Mouse (Mus musculus) forebrain, embryonic 15.5 days (tissue): ENCODE measurements around the gene H2-Oa. TPM values are rescaled to one million over a fixed set of nuclear protein-coding genes. Genes with fewer than 3 reads are reported as not detected.

Experiments used
- ATAC-seq: fragments of 200-750 bp; cut with Nextera tagmentation; replicated peaks from 2 replicates; pipeline ENCODE4 v1.8.0; 2017; ENCODE audit warnings: mild to moderate bottlenecking, moderate TSS enrichment, moderate library complexity
- H3K27ac ChIP-seq: fragments of 300-500 bp; sonication (generic); replicated peaks from 2 replicates; pipeline ENCODE4 v1.5.1; 2015; ENCODE audit warnings: mild to moderate bottlenecking, inconsistent platforms
- H3K27me3 ChIP-seq: fragments of 300-500 bp; sonication (generic); 2 replicates; pipeline ENCODE4 v1.6.1; 2015; ENCODE audit warnings: inconsistent platforms
- H3K36me3 ChIP-seq: fragments of 300-500 bp; sonication (generic); 2 replicates; pipeline ENCODE4 v1.6.1; 2015; ENCODE audit warnings: mild to moderate bottlenecking, inconsistent platforms
- H3K4me1 ChIP-seq: fragments of 300-500 bp; sonication (generic); 2 replicates; pipeline ENCODE4 v1.6.1; 2015; ENCODE audit warnings: inconsistent platforms
- H3K4me2 ChIP-seq: fragments of 300-500 bp; sonication (generic); replicated peaks from 2 replicates; pipeline ENCODE4 v1.6.1; 2015; ENCODE audit warnings: mild to moderate bottlenecking, inconsistent platforms
- H3K4me3 ChIP-seq: fragments of 300-500 bp; sonication (generic); 2 replicates; pipeline ENCODE4 v1.5.1; 2015; ENCODE audit warnings: mild to moderate bottlenecking, inconsistent platforms
- H3K9ac ChIP-seq: fragments of 300-500 bp; sonication (generic); replicated peaks from 2 replicates; pipeline ENCODE4 v1.6.1; 2015; ENCODE audit warnings: mild to moderate bottlenecking, inconsistent platforms
- H3K9me3 ChIP-seq: fragments of 300-500 bp; sonication (generic); 2 replicates; pipeline ENCODE4 v1.6.1; 2016; ENCODE audit warnings: inconsistent platforms
- WGBS: fragments of 180-500 bp; shearing (Covaris S2); methylation state at CpG from one replicate; pipeline ENCODE4 v1.1.7; 2015; ENCODE audit warnings: mixed read lengths; 5-methylcytosine and 5-hydroxymethylcytosine counted together
- polyA plus RNA-seq: library from polyadenylated mRNA; unstranded; fragments of >200 nt; fragmentation: Nextera tagmentation; extraction: Ambion mirVana; gene quantifications from 2 replicates; pipeline ENCODE4 v1.2.1, GENCODE M21; 2015

The H2-Oa gene
- polyA plus RNA-seq, 1 experiment from 2014 or later, result 0.15 TPM

DNA sequence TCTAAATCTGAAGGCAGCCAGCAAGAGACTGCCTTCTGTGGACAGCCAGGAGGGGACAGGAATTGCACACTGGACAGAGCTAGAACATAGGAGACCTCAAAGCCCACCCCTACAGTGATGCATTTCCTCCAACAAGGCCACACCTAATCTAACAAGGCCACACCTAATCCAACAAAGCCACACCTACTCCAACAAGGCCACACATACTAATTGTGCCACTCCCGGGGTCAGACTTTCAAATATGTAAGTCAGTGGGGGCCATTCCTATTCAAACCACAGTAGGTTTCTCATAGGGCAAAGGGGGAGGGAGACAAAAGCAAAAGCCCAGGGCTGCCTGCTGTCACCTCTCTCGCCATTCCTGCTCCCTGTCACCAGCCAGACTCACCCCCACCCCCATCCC is 4.8 kb upstream of the H2-Oa start:
- H3K4me1 ChIP-seq, result peaks cover 6% of the 10 kb centered on the region; the same call in 1 of the 2 replicates
- H3K27me3 ChIP-seq, result no peaks in the 10 kb centered on the region
- no peak for ATAC-seq

DNA sequence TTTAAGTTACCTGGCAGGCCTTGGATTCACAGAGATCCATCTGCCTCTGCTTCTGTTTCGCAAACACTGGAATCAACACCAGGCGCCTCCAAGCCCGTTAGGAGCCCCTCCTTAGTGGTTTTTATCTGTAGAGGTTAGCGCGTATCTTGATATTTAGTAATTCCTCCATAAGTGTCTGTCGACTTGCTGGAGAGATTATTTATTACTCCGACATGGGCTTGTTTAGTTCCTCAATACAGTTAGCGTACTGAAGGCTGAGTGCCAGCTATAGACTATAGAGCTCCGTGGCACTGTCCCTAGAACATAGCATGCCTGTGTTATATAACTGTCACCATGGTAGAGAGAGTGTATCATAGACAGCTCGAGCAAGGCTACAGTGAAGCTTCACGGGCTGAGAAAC is 4.0 kb upstream of the H2-Oa start:
- 78% methylated on average over 11 of the region's 11 CpGs for WGBS
- Histone ChIP-seq H3K9ac (no peak overlapping the region), H3K36me3 (no peaks in the 10 kb centered on the region), H3K27ac (no peak overlapping the region), H3K9me3 (no peaks in the 10 kb centered on the region), H3K27me3 (no peaks in the 10 kb centered on the region), H3K4me3 (no peak overlapping the region), H3K4me2 (no peak overlapping the region), H3K4me1 (peaks cover 4% of the 10 kb centered on the region; the same call in 1 of the 2 replicates)
- ATAC-seq, result no peak

More for the DNA sequence above, 4.8 kb upstream of the H2-Oa start:
- no peaks in the 10 kb centered on the region for H3K36me3 ChIP-seq
- H3K27ac ChIP-seq, result no peak overlapping the region
- WGBS, result 57% methylated on average over 2 of the region's 2 CpGs
- no peaks in the 10 kb centered on the region for H3K9me3 ChIP-seq
- no peak overlapping the region for H3K4me3 ChIP-seq
- H3K9ac ChIP-seq, result no peak overlapping the region
- H3K4me2 ChIP-seq, result no peak overlapping the region

DNA sequence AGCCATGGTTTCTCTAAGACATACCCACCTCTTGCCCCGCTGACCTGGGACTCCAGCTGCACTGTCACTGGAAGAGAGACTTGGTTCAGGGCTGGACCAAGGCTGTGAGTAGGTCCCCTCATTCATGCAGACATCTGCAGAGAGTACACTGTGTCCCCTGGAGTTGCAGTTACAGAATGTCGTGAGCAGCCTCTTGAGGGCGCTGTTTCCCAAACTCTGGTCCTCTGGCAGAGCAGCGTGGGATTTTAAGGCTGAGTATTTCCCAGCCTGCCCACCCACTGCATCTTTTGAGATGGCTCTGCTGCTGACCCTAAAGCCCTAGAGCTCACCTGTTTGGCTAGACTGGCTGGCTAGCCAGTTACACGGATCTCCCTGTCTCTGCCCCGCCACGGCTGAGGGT is 1.2 kb upstream of the H2-Oa start:
- H3K27ac ChIP-seq, result no peak overlapping the region
- no peaks in the 10 kb centered on the region for H3K27me3 ChIP-seq
- no peak for ATAC-seq
- no peaks in the 10 kb centered on the region for H3K4me1 ChIP-seq
- no peak overlapping the region for H3K9ac ChIP-seq
- no peaks in the 10 kb centered on the region for H3K36me3 ChIP-seq
- WGBS, result 53% methylated on average over 7 of the region's 7 CpGs
- no peak overlapping the region for H3K4me2 ChIP-seq
- H3K4me3 ChIP-seq, result no peak overlapping the region
- H3K9me3 ChIP-seq, result no peaks in the 10 kb centered on the region

DNA sequence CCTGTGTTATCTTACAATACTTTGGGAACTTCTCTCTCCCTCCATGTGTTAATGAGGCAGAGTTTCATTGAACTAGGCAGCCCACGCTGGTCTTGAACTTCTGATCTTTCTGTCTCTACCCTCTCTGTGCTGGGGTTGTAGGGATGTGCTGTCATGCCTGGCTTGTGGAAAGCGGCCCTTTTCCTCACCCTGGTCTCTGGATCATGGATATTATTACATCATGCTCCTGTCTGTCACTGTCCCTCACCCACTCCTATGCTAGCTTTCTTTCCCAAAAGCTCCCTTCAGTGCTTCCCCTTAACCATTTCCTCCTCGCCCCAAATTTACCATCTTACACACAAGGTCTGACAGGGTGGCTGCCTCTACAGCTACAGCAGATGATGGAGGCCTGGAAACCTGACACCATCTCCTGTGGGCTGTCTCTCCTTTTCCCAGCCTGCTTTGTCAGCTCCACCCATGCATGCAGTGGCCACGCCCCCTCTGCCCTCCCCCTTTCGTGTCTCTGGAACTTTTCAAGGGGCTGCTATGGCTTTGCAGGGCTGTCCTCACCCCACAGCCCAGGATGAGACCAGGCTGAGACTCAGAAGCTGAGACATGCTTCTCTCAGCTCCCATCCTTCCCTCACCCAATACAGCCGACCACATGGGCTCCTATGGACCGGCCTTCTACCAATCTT is 1.2 kb downstream of the H2-Oa start:
- ATAC-seq, result no peak
- Histone ChIP-seq H3K4me3 (no peak overlapping the region), H3K9me3 (no peaks in the 10 kb centered on the region), H3K9ac (no peak overlapping the region), H3K27ac (no peak overlapping the region), H3K4me1 (no peaks in the 10 kb centered on the region), H3K4me2 (no peak overlapping the region), H3K27me3 (no peaks in the 10 kb centered on the region), H3K36me3 (no peaks in the 10 kb centered on the region)
- 33% methylated on average over 7 of the region's 7 CpGs for WGBS

DNA sequence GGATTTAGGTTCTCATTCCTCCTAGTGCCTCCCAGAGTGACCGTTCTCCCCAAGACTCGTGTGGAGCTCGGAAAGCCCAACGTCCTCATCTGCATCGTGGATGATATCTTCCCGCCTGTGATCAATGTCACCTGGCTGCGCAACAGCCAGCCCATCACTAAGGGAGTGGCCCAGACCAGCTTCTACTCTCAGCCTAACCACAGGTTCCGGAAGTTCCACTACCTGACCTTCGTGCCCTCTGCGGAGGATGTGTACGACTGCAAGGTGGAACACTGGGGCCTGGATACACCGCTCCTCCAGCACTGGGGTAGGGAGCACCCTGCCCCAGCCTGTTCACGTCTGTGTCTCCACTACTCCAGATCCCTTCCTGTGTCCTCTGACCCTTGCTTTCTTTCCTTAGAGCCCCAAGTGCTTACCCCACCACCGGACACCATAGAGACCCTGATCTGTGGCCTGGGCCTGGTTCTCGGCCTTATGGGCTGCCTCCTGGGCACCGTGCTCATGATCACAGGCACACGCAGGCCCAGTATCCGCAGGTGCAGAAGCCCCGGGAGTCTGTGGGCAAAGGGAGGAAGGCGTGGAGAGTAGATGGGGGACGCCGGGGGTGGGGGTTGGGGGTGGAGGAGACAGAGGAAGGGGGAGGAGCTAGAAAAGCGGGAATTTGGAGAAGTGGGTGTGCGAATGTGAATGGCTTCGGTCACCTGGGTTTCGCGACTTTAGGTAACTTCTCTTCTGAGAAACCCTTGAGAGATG is 2.3 kb downstream of the H2-Oa start:
- WGBS, result 90% methylated on average over 27 of the region's 27 CpGs
- no peak overlapping the region for H3K4me3 ChIP-seq

DNA sequence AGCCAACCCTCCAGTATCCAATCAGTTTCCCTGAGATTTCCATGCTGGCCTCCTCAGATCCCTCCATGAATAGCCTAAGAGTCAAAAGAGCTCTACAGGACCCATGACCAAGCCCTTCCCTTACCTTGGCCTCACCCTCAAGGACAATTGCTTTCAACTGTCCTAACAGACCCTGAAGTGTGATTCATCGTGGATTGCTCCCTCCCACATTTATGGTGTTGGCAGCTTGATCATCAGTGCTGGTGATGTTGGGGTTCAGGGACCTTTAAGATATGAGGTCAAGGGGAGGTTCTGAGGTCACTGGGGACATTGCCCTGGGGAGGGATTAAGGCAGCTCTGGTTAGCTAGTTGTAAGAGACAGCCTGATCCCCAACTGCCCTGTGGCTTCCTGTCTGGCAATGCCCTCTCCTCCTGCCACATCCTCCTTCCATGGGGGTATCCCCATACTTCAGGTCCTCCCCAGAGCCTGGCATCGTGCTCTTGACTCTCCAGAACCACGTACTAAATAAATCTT is 4.4 kb downstream of the H2-Oa start:
- Histone ChIP-seq H3K27ac (no peak overlapping the region), H3K4me3 (no peak overlapping the region), H3K4me2 (no peak overlapping the region), H3K36me3 (no peaks in the 10 kb centered on the region), H3K9me3 (no peaks in the 10 kb centered on the region), H3K27me3 (no peaks in the 10 kb centered on the region), H3K4me1 (peaks cover 7% of the 10 kb centered on the region), H3K9ac (no peak overlapping the region)
- ATAC-seq, result no peak
- 75% methylated on average over 3 of the region's 3 CpGs for WGBS

More for the DNA sequence above, 2.3 kb downstream of the H2-Oa start:
- Histone ChIP-seq H3K4me2 (no peak overlapping the region), H3K9ac (no peak overlapping the region), H3K27ac (no peak overlapping the region), H3K9me3 (no peaks in the 10 kb centered on the region), H3K4me1 (no peaks in the 10 kb centered on the region), H3K27me3 (no peaks in the 10 kb centered on the region), H3K36me3 (no peaks in the 10 kb centered on the region)
- ATAC-seq, result no peak

DNA sequence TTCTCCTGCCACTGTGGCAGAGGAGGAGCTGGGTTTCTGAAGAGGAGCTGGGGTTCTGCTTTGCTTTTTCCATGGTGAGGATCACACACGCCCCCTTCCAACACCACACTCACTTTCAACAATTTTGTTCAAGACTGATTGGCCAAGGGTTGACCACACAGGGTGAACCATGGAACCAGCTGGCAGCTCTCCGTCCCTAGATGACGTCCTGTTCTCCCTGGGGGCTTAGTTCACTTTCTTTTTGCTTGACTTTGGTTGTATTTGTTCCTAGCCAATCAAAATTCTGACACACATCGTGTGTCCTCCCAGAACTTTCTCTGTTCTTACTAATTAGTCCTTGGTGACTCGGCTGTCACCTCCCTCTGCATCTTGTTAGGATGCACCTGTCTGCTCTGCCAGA is 5.1 kb downstream of the H2-Oa start:
- no peak for ATAC-seq
- whole genome bisulfite sequencing, result 56% methylated on average over 5 of the region's 5 CpGs
- H3K9ac ChIP-seq, result no peak overlapping the region
- H3K4me1 ChIP-seq, result peaks cover 9% of the 10 kb centered on the region
- no peaks in the 10 kb centered on the region for H3K36me3 ChIP-seq
- H3K4me3 ChIP-seq, result no peak overlapping the region
- no peak overlapping the region for H3K4me2 ChIP-seq
- no peaks in the 10 kb centered on the region for H3K9me3 ChIP-seq
- H3K27me3 ChIP-seq, result no peaks in the 10 kb centered on the region
- H3K27ac ChIP-seq, result no peak overlapping the region

DNA sequence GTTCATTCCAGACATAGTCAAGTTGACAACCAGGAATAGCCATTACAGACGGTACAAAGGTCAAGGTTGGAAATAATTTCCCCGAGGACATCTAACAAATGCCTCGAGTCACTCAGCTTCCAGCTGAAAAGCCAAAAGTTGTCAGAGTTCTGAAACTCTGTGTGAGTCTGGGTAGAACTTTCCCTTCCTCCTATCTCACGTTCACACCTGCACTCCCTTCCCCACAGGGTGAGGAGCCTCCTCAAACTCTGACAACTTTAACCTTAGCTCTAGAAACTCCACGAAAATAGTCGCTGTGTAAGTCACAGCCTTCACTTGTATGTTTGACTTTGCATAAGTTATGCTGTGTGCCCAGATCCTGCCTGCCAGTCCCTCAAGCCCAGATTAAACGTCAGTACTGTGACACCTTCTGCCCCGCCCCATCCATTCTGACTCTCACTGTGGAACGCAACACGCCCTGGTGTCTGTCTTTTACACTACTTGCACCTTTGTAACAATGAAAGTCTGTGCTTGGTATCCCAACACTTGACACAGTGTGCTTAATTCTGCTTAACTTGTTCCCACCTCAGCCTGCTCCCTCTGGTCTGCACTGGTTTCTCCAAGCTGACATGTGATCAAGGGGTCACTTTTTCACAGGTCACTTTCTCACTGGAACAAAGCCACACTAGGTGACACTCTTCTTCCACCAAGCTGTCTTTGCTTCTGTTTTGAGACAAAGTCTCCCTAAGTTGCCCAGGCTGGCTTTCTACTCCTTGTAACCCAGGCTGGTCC is 6.8 kb downstream of the H2-Oa start:
- ATAC-seq, result no peak
- Histone ChIP-seq H3K4me1 (peaks cover 9% of the 10 kb centered on the region), H3K36me3 (no peaks in the 10 kb centered on the region), H3K27ac (no peak overlapping the region), H3K9ac (no peak overlapping the region), H3K27me3 (no peaks in the 10 kb centered on the region), H3K9me3 (no peaks in the 10 kb centered on the region), H3K4me2 (no peak overlapping the region), H3K4me3 (no peak overlapping the region)
- 66% methylated on average over 10 of the region's 10 CpGs for WGBS

DNA sequence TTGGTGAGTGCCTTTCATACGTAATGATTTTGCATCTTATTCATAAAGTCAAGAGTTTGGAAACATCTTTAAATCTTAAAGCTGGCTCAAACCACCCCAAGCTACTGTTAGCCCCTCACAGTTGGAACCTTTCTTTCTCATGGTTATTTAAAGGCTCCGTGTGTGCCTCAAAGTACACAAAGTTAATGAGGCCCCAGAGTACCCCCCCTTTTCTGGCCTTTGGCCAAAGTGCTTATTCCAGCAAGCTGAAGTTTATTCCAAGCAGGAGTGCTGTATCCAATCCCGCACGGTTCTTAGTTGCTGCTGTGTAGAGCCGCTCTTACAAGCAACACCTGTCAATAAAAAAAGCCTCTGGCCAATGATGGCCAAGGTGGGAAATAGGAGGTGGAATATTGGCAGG is 7.4 kb downstream of the H2-Oa start:
- no peak overlapping the region for H3K4me3 ChIP-seq
- no peak for ATAC-seq
- H3K9me3 ChIP-seq, result no peaks in the 10 kb centered on the region
- H3K36me3 ChIP-seq, result no peaks in the 10 kb centered on the region
- H3K4me1 ChIP-seq, result peaks cover 9% of the 10 kb centered on the region
- H3K27ac ChIP-seq, result no peak overlapping the region
- no peak overlapping the region for H3K9ac ChIP-seq
- no peak overlapping the region for H3K4me2 ChIP-seq
- no peaks in the 10 kb centered on the region for H3K27me3 ChIP-seq
- WGBS, result 23% methylated on average over 5 of the region's 5 CpGs

DNA sequence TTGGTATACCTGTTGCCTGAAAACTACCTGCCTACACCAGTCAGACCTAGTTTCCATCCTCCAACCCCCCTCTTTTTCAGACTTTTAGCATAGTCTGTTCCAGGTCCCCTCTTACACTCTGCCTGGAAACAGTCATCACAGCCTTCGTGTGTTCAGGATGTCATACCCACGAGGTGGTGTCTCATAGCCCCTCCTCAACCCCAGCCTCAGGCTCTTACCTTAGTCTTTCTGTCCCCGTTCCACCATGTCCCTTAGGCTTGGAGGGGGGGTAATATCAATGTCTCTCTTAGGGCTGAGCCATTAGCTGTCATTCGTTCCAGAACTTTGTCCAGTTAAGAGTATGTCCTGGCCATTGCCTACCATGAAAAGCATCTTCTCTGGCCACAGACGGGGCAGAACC is 9.0 kb downstream of the H2-Oa start:
- Histone ChIP-seq H3K4me1 (peaks cover 9% of the 10 kb centered on the region), H3K36me3 (no peaks in the 10 kb centered on the region), H3K9me3 (no peaks in the 10 kb centered on the region), H3K27me3 (no peaks in the 10 kb centered on the region), H3K4me2 (no peak overlapping the region), H3K27ac (no peak overlapping the region), H3K9ac (no peak overlapping the region), H3K4me3 (no peak overlapping the region)
- 31% methylated on average over 5 of the region's 5 CpGs for WGBS
- peak; percentile 35; the same call in 1 of the 2 replicates for ATAC-seq

DNA sequence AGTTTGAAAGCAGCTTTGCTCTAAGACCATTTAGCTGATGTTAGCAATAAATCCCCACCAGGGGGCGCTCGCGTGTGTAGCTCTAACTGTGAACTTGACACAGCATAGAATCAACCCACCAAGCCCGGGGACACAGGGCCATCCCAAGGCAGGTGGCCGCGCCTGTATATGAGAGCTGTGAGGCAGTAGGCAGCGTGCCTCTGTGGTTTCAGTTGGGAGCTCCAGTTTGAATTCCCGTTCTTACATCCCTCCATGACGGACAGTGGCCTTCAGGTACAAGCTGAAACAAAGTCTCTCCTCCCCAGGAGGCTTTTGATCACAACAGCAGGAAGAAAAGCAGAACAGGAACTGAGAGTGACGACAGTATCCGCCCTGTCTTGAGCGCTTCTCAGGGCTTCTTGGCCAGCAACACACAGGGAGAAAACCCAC is 9.5 kb downstream of the H2-Oa start:
- ATAC-seq, result peak; percentile 76
- Histone ChIP-seq H3K36me3 (no peaks in the 10 kb centered on the region), H3K4me2 (peak overlapping the region; percentile 32; the same call in 1 of the 2 replicates), H3K27me3 (no peaks in the 10 kb centered on the region), H3K9me3 (no peaks in the 10 kb centered on the region), H3K4me1 (peaks cover 9% of the 10 kb centered on the region), H3K4me3 (no peak overlapping the region), H3K9ac (0 out of 2 replicates have a peak overlapping the region, but pooled peaks have one; percentile 17), H3K27ac (no peak overlapping the region)
- WGBS, result 8% methylated on average over 12 of the region's 12 CpGs

DNA sequence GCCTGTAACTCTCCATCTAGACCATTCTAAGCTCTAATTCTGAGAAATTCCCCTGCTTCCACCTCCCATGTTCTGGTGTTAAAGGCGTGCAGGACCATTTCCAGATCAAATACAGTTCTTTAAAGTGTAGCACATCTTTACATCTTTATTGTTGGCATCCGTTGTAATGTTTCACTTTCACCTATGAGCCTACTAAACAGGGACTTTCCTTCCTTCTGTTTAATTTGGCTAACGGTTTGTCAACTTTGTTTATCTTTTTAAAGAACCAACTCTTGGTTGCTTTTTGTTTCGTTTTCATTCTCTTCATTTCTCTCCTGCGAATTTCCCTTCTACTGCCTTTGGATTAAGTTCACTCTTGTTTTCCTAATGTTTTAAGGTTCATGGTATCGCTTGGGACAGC is 10.7 kb downstream of the H2-Oa start:
- Histone ChIP-seq H3K9ac (no peak overlapping the region), H3K4me1 (peaks cover 9% of the 10 kb centered on the region), H3K9me3 (no peaks in the 10 kb centered on the region), H3K4me3 (no peak overlapping the region), H3K4me2 (no peak overlapping the region), H3K36me3 (no peaks in the 10 kb centered on the region), H3K27me3 (no peaks in the 10 kb centered on the region), H3K27ac (no peak overlapping the region)
- whole genome bisulfite sequencing, result 78% methylated on average over 6 of the region's 6 CpGs
- no peak for ATAC-seq
